Mouse (Mus musculus): Measurements from ENCODE around the gene Msi2.

The Msi2 gene

DNA sequence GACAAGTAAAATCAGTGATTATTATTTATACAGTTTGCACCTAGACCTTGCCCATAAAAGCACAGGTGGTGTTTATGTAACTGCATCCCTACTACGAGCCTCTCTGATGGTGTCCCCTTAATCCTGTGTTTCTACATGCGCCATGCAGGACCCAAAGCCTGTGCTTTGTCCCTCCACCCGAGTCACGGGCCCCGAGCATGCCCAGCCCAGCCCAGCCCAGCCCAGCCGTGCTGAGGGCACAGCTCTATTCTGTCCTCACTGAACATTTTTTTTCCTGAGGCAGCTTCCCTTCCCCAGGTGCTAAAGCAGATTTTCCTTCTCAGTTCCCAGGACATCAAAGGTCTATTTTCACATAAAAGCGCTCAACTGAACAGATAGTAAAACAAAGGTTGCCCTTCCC is 41.0 kb downstream of the Msi2 start:
- Histone ChIP-seq H3K9me3 (ENCODE audit: low read length) (peaks cover 10% of the 10 kb centered on the region), H3K27me3 (ENCODE audit: insufficient read depth, low read length) (no peaks in the 10 kb centered on the region), H3K4me1 (replicated peaks; ENCODE audit: low read depth, low read length) (peaks cover 72% of the 10 kb centered on the region), H3K36me3 (ENCODE audit: insufficient read depth, low read length) (peaks cover 89% of the 10 kb centered on the region), H3K4me3 (replicated peaks; ENCODE audit: low read length) (no peak overlapping the region)
- no peak for TF ChIP-seq NANOG (IDR thresholded peaks at IDR 0.05; ENCODE audit: borderline replicate concordance, low read length)
- TF ChIP-seq CTCF (conservative IDR thresholded peaks at IDR 0.05; ENCODE audit: low read length): no peak
- no peak for TF ChIP-seq POU5F1 (IDR thresholded peaks at IDR 0.05; ENCODE audit: borderline replicate concordance, low read length)

GRCm38 (mm10) chr11:88676597-88676996 is 41.7 kb downstream of the Msi2 start:
- H3K27me3 ChIP-seq (ENCODE audit: insufficient read depth, low read length): no peaks in the 10 kb centered on the region
- H3K4me1 ChIP-seq (replicated peaks; ENCODE audit: low read depth, low read length): peaks cover 71% of the 10 kb centered on the region
- peaks cover 10% of the 10 kb centered on the region for H3K9me3 ChIP-seq (ENCODE audit: low read length)
- no peak for TF ChIP-seq POU5F1 (IDR thresholded peaks at IDR 0.05; ENCODE audit: borderline replicate concordance, low read length)
- TF ChIP-seq NANOG (IDR thresholded peaks at IDR 0.05; ENCODE audit: borderline replicate concordance, low read length): no peak
- TF ChIP-seq CTCF (conservative IDR thresholded peaks at IDR 0.05; ENCODE audit: low read length): no peak
- no peak overlapping the region for H3K4me3 ChIP-seq (replicated peaks; ENCODE audit: low read length)
- H3K36me3 ChIP-seq (ENCODE audit: insufficient read depth, low read length): peaks cover 82% of the 10 kb centered on the region

DNA sequence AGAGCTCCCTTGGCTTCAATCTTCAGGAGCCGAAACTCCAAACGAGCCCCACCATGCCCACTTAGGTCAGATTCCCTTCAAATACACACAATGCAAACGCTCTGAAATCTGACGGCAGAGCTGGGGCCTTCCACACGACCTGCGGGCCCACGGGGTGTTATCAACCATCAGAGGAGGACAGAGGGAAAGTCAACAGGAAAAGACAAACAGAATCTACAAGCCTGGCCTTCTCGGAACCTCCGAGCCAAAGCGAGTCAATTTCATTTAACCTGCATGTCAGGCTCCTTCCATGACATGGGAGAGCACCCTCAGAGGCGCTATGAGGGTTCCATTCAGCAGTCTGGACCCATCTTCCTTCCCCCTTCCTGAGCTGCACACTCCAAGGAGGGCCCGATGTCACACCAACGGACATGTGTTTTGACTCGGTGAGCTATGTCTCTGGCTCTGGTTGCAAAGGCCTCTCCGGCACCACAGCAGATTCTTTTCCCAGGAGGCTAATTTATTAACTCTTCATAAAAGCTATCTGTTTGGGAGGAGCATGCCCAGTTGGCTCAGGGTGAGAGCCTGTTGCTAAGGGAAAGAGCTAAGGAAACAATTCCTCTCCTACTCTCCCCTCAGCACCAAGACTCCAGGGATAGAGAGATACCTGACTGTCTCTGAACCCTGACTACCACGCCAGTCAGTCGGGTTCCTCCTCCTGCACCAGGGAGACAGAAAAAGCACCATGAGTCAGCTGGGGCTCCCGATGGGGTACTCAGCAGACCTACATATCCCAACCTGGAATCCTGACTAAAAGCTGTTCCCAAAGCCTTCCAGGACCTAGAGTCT is 42.6 kb downstream of the Msi2 start:
- peaks cover 10% of the 10 kb centered on the region for H3K9me3 ChIP-seq (ENCODE audit: low read length)
- no peak overlapping the region for H3K4me3 ChIP-seq (replicated peaks; ENCODE audit: low read length)
- no peaks in the 10 kb centered on the region for H3K27me3 ChIP-seq (ENCODE audit: insufficient read depth, low read length)
- TF ChIP-seq NANOG (IDR thresholded peaks at IDR 0.05; ENCODE audit: borderline replicate concordance, low read length) (no peak), CTCF (conservative IDR thresholded peaks at IDR 0.05; ENCODE audit: low read length) (no peak), POU5F1 (IDR thresholded peaks at IDR 0.05; ENCODE audit: borderline replicate concordance, low read length) (no peak)
- H3K36me3 ChIP-seq (ENCODE audit: insufficient read depth, low read length): peaks cover 78% of the 10 kb centered on the region
- H3K4me1 ChIP-seq (replicated peaks; ENCODE audit: low read depth, low read length): peaks cover 79% of the 10 kb centered on the region

DNA sequence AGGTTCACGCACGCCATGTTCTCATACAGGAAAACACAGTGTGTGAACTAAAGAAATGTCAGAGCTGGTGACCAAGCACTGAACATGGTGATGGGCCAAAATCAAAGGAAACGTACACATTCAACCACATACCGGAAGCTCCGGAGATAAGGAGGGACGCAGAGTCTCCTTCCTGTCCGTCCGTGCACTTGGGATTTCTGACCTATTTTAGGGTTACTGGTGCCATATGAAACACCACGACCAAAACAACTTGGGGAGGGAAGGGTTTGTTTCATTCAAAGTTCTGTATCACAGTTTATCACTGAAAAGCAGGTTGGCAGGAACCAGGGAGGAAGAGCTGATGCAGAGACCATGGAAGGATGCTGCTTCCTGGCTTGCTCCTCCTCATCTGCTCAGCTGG is 44.2 kb downstream of the Msi2 start:
- Histone ChIP-seq H3K36me3 (ENCODE audit: insufficient read depth, low read length) (peaks cover 73% of the 10 kb centered on the region), H3K4me1 (replicated peaks; ENCODE audit: low read depth, low read length) (peaks cover 91% of the 10 kb centered on the region), H3K4me3 (replicated peaks; ENCODE audit: low read length) (no peak overlapping the region), H3K27me3 (ENCODE audit: insufficient read depth, low read length) (no peaks in the 10 kb centered on the region), H3K9me3 (ENCODE audit: low read length) (no peaks in the 10 kb centered on the region)
- TF ChIP-seq POU5F1 (IDR thresholded peaks at IDR 0.05; ENCODE audit: borderline replicate concordance, low read length): no peak
- no peak for TF ChIP-seq NANOG (IDR thresholded peaks at IDR 0.05; ENCODE audit: borderline replicate concordance, low read length)
- TF ChIP-seq CTCF (conservative IDR thresholded peaks at IDR 0.05; ENCODE audit: low read length): no peak

GRCm38 (mm10) chr11:88670925-88671324 is 47.4 kb downstream of the Msi2 start:
- peaks cover 90% of the 10 kb centered on the region for H3K4me1 ChIP-seq (replicated peaks; ENCODE audit: low read depth, low read length)
- no peaks in the 10 kb centered on the region for H3K9me3 ChIP-seq (ENCODE audit: low read length)
- peak overlapping the region; percentile 23 for H3K4me3 ChIP-seq (replicated peaks; ENCODE audit: low read length)
- TF ChIP-seq NANOG (IDR thresholded peaks at IDR 0.05; ENCODE audit: borderline replicate concordance, low read length) (peak; percentile 86), POU5F1 (IDR thresholded peaks at IDR 0.05; ENCODE audit: borderline replicate concordance, low read length) (no peak)
- H3K27me3 ChIP-seq (ENCODE audit: insufficient read depth, low read length): no peaks in the 10 kb centered on the region
- peaks cover 68% of the 10 kb centered on the region for H3K36me3 ChIP-seq (ENCODE audit: insufficient read depth, low read length)

DNA sequence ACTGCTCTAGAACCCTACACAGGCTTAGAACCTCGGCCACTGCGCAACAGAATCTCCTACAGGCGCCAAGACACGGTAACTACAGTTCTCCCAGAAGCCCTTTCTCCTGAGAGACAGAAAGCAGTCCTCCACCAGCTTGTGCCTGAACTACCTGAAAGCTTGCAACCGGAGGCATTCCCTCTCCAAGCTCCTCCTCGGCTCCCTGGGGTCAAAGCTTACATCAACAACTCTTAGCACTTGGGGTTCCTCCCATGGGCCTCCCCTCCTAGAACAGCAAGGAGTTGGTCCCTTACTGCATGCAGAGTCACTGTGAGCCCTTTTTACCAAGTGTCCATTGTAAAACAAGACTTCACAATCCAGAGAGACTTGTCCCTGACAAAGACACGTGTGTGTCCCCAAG is 49.2 kb downstream of the Msi2 start:
- TF ChIP-seq NANOG (IDR thresholded peaks at IDR 0.05; ENCODE audit: borderline replicate concordance, low read length) (no peak), CTCF (conservative IDR thresholded peaks at IDR 0.05; ENCODE audit: low read length) (no peak), POU5F1 (IDR thresholded peaks at IDR 0.05; ENCODE audit: borderline replicate concordance, low read length) (no peak)
- Histone ChIP-seq H3K27me3 (ENCODE audit: insufficient read depth, low read length) (no peaks in the 10 kb centered on the region), H3K36me3 (ENCODE audit: insufficient read depth, low read length) (peaks cover 68% of the 10 kb centered on the region), H3K4me1 (replicated peaks; ENCODE audit: low read depth, low read length) (peaks cover 83% of the 10 kb centered on the region), H3K4me3 (replicated peaks; ENCODE audit: low read length) (no peak overlapping the region), H3K9me3 (ENCODE audit: low read length) (peaks cover 16% of the 10 kb centered on the region)

DNA sequence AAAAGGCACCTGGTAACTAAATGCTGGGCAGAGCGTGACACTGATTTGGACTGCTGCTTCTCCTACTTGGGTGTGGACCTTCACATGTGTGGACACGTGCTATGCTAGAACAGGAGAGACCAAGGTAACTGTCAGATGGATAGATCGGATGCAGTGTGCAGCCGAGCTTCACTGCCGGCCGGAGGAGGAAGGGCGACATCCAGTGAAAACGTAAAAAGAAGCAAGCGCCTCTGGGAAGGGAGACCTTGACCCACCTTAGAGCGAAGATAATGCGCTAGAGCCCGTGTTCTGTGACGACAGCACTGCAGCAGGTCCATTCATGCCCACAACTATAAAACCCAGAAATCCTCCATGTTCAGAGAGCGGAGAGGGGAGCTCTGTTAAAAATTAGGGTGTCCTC is 50.0 kb downstream of the Msi2 start:
- peaks cover 68% of the 10 kb centered on the region for H3K36me3 ChIP-seq (ENCODE audit: insufficient read depth, low read length)
- H3K27me3 ChIP-seq (ENCODE audit: insufficient read depth, low read length): no peaks in the 10 kb centered on the region
- H3K4me3 ChIP-seq (replicated peaks; ENCODE audit: low read length): peak overlapping the region; percentile 35; the same call in 1 of the 2 replicates
- peaks cover 16% of the 10 kb centered on the region for H3K9me3 ChIP-seq (ENCODE audit: low read length)
- H3K4me1 ChIP-seq (replicated peaks; ENCODE audit: low read depth, low read length): peaks cover 82% of the 10 kb centered on the region
- no peak for TF ChIP-seq NANOG (IDR thresholded peaks at IDR 0.05; ENCODE audit: borderline replicate concordance, low read length)
- no peak for TF ChIP-seq POU5F1 (IDR thresholded peaks at IDR 0.05; ENCODE audit: borderline replicate concordance, low read length)
- TF ChIP-seq CTCF (conservative IDR thresholded peaks at IDR 0.05; ENCODE audit: low read length): no peak

GRCm38 (mm10) chr11:88665799-88666198 is 52.5 kb downstream of the Msi2 start:
- TF ChIP-seq NANOG (IDR thresholded peaks at IDR 0.05; ENCODE audit: borderline replicate concordance, low read length) (no peak), POU5F1 (IDR thresholded peaks at IDR 0.05; ENCODE audit: borderline replicate concordance, low read length) (no peak), CTCF (conservative IDR thresholded peaks at IDR 0.05; ENCODE audit: low read length) (no peak)
- Histone ChIP-seq H3K27me3 (ENCODE audit: insufficient read depth, low read length) (no peaks in the 10 kb centered on the region), H3K4me1 (replicated peaks; ENCODE audit: low read depth, low read length) (peaks cover 83% of the 10 kb centered on the region)

More at GRCm38 (mm10) chr11:88665799-88666198, 52.5 kb downstream of the Msi2 start:
- peaks cover 16% of the 10 kb centered on the region for H3K9me3 ChIP-seq (ENCODE audit: low read length)
- H3K4me3 ChIP-seq (replicated peaks; ENCODE audit: low read length): no peak overlapping the region
- H3K36me3 ChIP-seq (ENCODE audit: insufficient read depth, low read length): peaks cover 82% of the 10 kb centered on the region

Measured in E14TG2a.4 (cell line).